Comparison of ENCODE assay signal across 30 mouse cellular contexts in the genomic region with DNA sequence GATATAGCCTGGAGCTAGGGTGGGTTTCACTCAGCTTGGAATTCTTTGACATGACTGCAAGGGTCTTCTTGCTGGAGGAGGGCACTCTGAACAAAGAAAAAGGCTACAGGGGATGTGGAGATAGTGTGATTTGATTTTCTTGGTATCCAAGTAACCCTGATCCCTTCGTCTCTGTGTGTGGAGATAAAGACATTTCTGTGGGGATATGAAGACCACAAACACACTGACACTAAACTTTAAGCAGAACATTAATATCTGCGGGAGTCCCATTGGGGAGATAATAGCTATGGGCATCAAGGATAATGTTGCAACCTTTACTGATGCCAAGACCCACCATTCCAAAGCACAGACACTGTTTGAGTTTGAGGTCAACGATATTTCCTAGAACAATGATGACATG.
"Had no signal": no experiment of that assay in that cellular context is flagged by ENCODE, and none has a peak within 500 bp of the region (broad histone marks: within the 10 kb centered on the region; RNA-seq: fewer than 3 reads in every experiment).

No protein-coding gene starts in this region.

- ATAC-seq: liver, embryonic 12.5 days; liver, postnatal 0 days; lung, postnatal 0 days; midbrain, embryonic 13.5 days; midbrain, embryonic 15.5 days; midbrain, embryonic 16.5 days had no signal

- H3K27ac ChIP-seq: limb, embryonic 10.5 days; limb, embryonic 12.5 days; limb, embryonic 13.5 days; limb, embryonic 15.5 days; liver, embryonic 12.5 days; liver, embryonic 13.5 days; liver, embryonic 14.5 days; liver, embryonic 15.5 days; lung, embryonic 15.5 days; macrophage; midbrain, embryonic 10.5 days; midbrain, embryonic 12.5 days; midbrain, embryonic 13.5 days; midbrain, embryonic 15.5 days; neural tube, embryonic 12.5 days had no signal

- H3K9ac ChIP-seq: limb, embryonic 12.5 days; limb, embryonic 13.5 days; limb, embryonic 15.5 days; liver, embryonic 12.5 days; liver, embryonic 13.5 days; liver, embryonic 14.5 days; liver, embryonic 15.5 days; liver, postnatal 0 days; lung, embryonic 14.5 days; lung, embryonic 15.5 days; midbrain, embryonic 12.5 days; midbrain, embryonic 13.5 days; midbrain, embryonic 15.5 days; neural tube, embryonic 12.5 days had no signal

- H3K36me3 ChIP-seq: limb, embryonic 15.5 days; liver, embryonic 13.5 days; liver, embryonic 15.5 days; lung, embryonic 15.5 days; midbrain, embryonic 15.5 days; neural tube, embryonic 12.5 days had no signal

- H3K4me3 ChIP-seq: limb, embryonic 10.5 days; limb, embryonic 12.5 days; limb, embryonic 13.5 days; limb, embryonic 15.5 days; liver, embryonic 12.5 days; liver, embryonic 13.5 days; liver, embryonic 15.5 days; lung, embryonic 15.5 days; megakaryocyte, embryonic 14.5 days; midbrain, embryonic 10.5 days; midbrain, embryonic 12.5 days; midbrain, embryonic 13.5 days; midbrain, embryonic 15.5 days; myocyte; neural tube, embryonic 12.5 days had no signal

- DNase-seq: left cerebral cortex, postnatal 4 days; liver; liver, embryonic 13.5 days; liver, postnatal 0 days; lung, adult 18-20 months; lung, adult 2 months; lung, embryonic 14.5 days; lung, postnatal 10 days; lung, postnatal 14 days; lung, postnatal 36 days; lung, postnatal 4 days; midbrain, embryonic 14.5 days had no signal

- H3K9me3 ChIP-seq: limb, embryonic 10.5 days; limb, embryonic 12.5 days; limb, embryonic 13.5 days; limb, embryonic 15.5 days; liver, embryonic 12.5 days; liver, embryonic 13.5 days; liver, embryonic 15.5 days; lung, embryonic 15.5 days; megakaryocyte, embryonic 14.5 days; midbrain, embryonic 12.5 days; midbrain, embryonic 13.5 days; midbrain, embryonic 15.5 days; neural tube, embryonic 12.5 days had no signal

- H3K4me1 ChIP-seq: limb, embryonic 10.5 days; limb, embryonic 12.5 days; limb, embryonic 13.5 days; limb, embryonic 15.5 days; liver, embryonic 15.5 days; lung, embryonic 15.5 days; megakaryocyte, embryonic 14.5 days; midbrain, embryonic 10.5 days; midbrain, embryonic 12.5 days; midbrain, embryonic 13.5 days; midbrain, embryonic 15.5 days; neural tube, embryonic 12.5 days had no signal

- H3K27me3 ChIP-seq: limb, embryonic 12.5 days; limb, embryonic 13.5 days; limb, embryonic 15.5 days; liver, embryonic 12.5 days; liver, embryonic 13.5 days; liver, embryonic 15.5 days; lung, embryonic 15.5 days; megakaryocyte, embryonic 14.5 days; midbrain, embryonic 12.5 days; midbrain, embryonic 13.5 days; midbrain, embryonic 15.5 days; neural tube, embryonic 12.5 days had no signal
